Mouse (Mus musculus) layer of hippocampus, postnatal 14 days (tissue): ENCODE data around the gene Asic2. TPM values are rescaled to one million over a fixed set of nuclear protein-coding genes. Genes with fewer than 3 reads are reported as not detected.

Experiments
- total RNA-seq, 2 experiments: library from RNA; stranded (reverse); gene quantifications; 2 replicates each; pipeline ENCODE4 v1.2.3; 2021

Gene Asic2
- total RNA-seq, 2 experiments from 2014 or later: 56.0 to 64.3 TPM

Other genes starting within 250 kb of the Asic2 start
- under 1 TPM; 0.09 to 0.10 TPM for gene 5530401A14Rik, start 107.8 kb downstream of the Asic2 start, total RNA-seq
- gene Ccl2, start 67.1 kb upstream of the Asic2 start, total RNA-seq: not detected
- not detected for gene Gm17268, start 70.1 kb upstream of the Asic2 start, total RNA-seq
- not detected for gene Ccl7, start 77.3 kb upstream of the Asic2 start, total RNA-seq
- under 1 TPM; 0.83 to 0.95 TPM for gene Ccl11, start 89.4 kb upstream of the Asic2 start, total RNA-seq
- not detected for gene Ccl12, start 133.4 kb upstream of the Asic2 start, total RNA-seq
- not detected for gene Ccl8, start 146.7 kb upstream of the Asic2 start, total RNA-seq